Mouse (Mus musculus) liver, embryonic 14.5 days (tissue): ENCODE measurements around the gene Olfr1043. TPM values are rescaled to one million over a fixed set of nuclear protein-coding genes. Genes with fewer than 3 reads are reported as not detected.
"Not testable (repeated sequence)": the region's sequence is repeated elsewhere in the genome, so short reads cannot be mapped to it uniquely, and the experiment has no call there.

Experiments
- ATAC-seq: fragments of 200-750 bp; cut with Nextera tagmentation; 2 replicates; pipeline ENCODE4 v1.8.0; 2017; ENCODE audit warnings: moderate number of reproducible peaks, mild to moderate bottlenecking, moderate library complexity; ENCODE audit not compliant: insufficient read depth
- DNase-seq, 3 experiments: peaks; one replicate each; pipeline ENCODE4 v3.0.0-alpha.2; 2012 to 2013; ENCODE audit warnings: low read depth in 3 of 3, low spot score in 3 of 3
- H3K27ac ChIP-seq: fragments of 300-500 bp; sonication (generic); 2 replicates; pipeline ENCODE4 v1.5.1; 2014; ENCODE audit warnings: moderate library complexity, mild to moderate bottlenecking, control low read depth, inconsistent platforms
- H3K27me3 ChIP-seq: fragments of 300-500 bp; sonication (generic); 2 replicates; pipeline ENCODE4 v1.6.1; 2014; ENCODE audit warnings: mild to moderate bottlenecking, low read length, moderate library complexity; ENCODE audit not compliant: control insufficient read depth, insufficient read depth
- H3K36me3 ChIP-seq: fragments of 300-500 bp; sonication (generic); replicated peaks from 2 replicates; pipeline ENCODE4 v1.6.1; 2014; ENCODE audit warnings: low read depth; ENCODE audit not compliant: control insufficient read depth, insufficient read depth
- H3K4me1 ChIP-seq, 2 experiments: fragments of 200-500 bp in 1 of 2; fragments of 300-500 bp in 1 of 2; sonication (generic) in 1 of 2; replicated peaks; 2 replicates each; pipeline ENCODE4 v1.6.1; 2012 to 2014; ENCODE audit warnings: antibody characterized with exemption in 1 of 2, inconsistent platforms in 1 of 2, low read length in 1 of 2; ENCODE audit not compliant: control insufficient read depth in 2 of 2, insufficient read depth in 2 of 2
- H3K4me2 ChIP-seq: fragments of 300-500 bp; sonication (generic); 2 replicates; pipeline ENCODE4 v1.6.1; 2014; ENCODE audit warnings: low read depth, mild to moderate bottlenecking, control low read depth, moderate library complexity
- H3K4me3 ChIP-seq, 2 experiments: fragments of 200-500 bp in 1 of 2; fragments of 300-500 bp in 1 of 2; sonication (generic) in 1 of 2; 2 replicates each; pipeline ENCODE4 v1.5.1; 2012 to 2014; ENCODE audit warnings: low read depth in 2 of 2, low read length in 2 of 2, mild to moderate bottlenecking in 2 of 2, control low read depth in 1 of 2, inconsistent platforms in 1 of 2, moderate library complexity in 1 of 2; ENCODE audit not compliant: insufficient read depth in 1 of 2
- H3K9ac ChIP-seq: fragments of 300-500 bp; sonication (generic); replicated peaks from 2 replicates; pipeline ENCODE4 v1.6.1; 2014; ENCODE audit warnings: mild to moderate bottlenecking, control low read depth, moderate library complexity
- H3K9me3 ChIP-seq: fragments of 300-500 bp; sonication (generic); 2 replicates; pipeline ENCODE4 v1.6.1; 2016; ENCODE audit warnings: low read length, mixed read lengths; ENCODE audit not compliant: control insufficient read depth
- CTCF ChIP-seq: IDR thresholded peaks from 2 replicates; pipeline ENCODE4 v1.5.1; 2016; ENCODE audit warnings: antibody characterized with exemption, low read depth, control low read depth
- EP300 ChIP-seq: IDR thresholded peaks from 2 replicates; pipeline ENCODE4 v1.6.1; 2016; ENCODE audit warnings: antibody characterized with exemption, low read depth
- WGBS: fragments of 180-500 bp; shearing (Covaris S2); extraction: QIAGEN DNeasy Blood & Tissue Kit; methylation state at CpG from one replicate; pipeline ENCODE4 v1.1.7; 2014; ENCODE audit not compliant: insufficient replicate concordance; 5-methylcytosine and 5-hydroxymethylcytosine counted together
- polyA plus RNA-seq, 2 experiments: library from polyadenylated mRNA; depleted of rRNA in 1 of 2; stranded (reverse) in 1 of 2; unstranded in 1 of 2; fragments of >200 nt; fragmentation: Nextera tagmentation in 1 of 2; extraction: Ambion mirVana in 1 of 2; gene quantifications; 2 replicates each; pipeline versions ENCODE4 v1.2.1 to v1.2.3; 2012 to 2014

Olfr1043 gene
- not detected in 2 replicates for polyA plus RNA-seq (2012; rRNA removed)
- not detected in 2 replicates for polyA plus RNA-seq (2014; fragmentation: Nextera tagmentation; extraction: Ambion mirVana)

- no peak within 1 kb of the TSS for H3K9ac ChIP-seq
- no peaks in the 10 kb centered on the region for H3K4me1 ChIP-seq
- no peaks in the 10 kb centered on the region for H3K27me3 ChIP-seq
- no peaks in the 10 kb centered on the region for H3K36me3 ChIP-seq
- 70% methylated on average over 2 of the region's 2 CpGs for WGBS
- ATAC-seq = no peak
- no peak within 1 kb of the TSS for H3K27ac ChIP-seq
- no peak for DNase-seq
- no peaks in the 10 kb centered on the region for H3K9me3 ChIP-seq
- no peak within 1 kb of the TSS for H3K4me3 ChIP-seq
- no peak for TF ChIP-seq EP300
- TF ChIP-seq CTCF = no peak
- H3K4me2 ChIP-seq = no peak within 1 kb of the TSS
Observed at GRCm38 (mm10) chr2:86167422-86167821, at the start of gene Olfr1043. Gene Olfr1043 (minus strand): TSS chr2:86167522.

GRCm38 (mm10) chr2:86202909-86203308, 35.6 kb upstream of the Olfr1043 start, which contains the start of gene Olfr1045:
Gene Olfr1045 (minus strand): TSS chr2:86203009.
- no peak within 1 kb of the TSS for H3K4me3 ChIP-seq
- H3K9me3 ChIP-seq = no peaks in the 10 kb centered on the region
- no peak within 1 kb of the TSS for H3K4me2 ChIP-seq
- H3K4me1 ChIP-seq = no peaks in the 10 kb centered on the region
- H3K27ac ChIP-seq = no peak within 1 kb of the TSS
- ATAC-seq (no peak), DNase-seq (no peak)
- H3K36me3 ChIP-seq = no peaks in the 10 kb centered on the region
- H3K27me3 ChIP-seq = no peaks in the 10 kb centered on the region
- H3K9ac ChIP-seq = no peak within 1 kb of the TSS
- TF ChIP-seq EP300 (no peak), CTCF (no peak)

- ATAC-seq = no peak
- H3K9me3 ChIP-seq = no peaks in the 10 kb centered on the region
- no peaks in the 10 kb centered on the region for H3K4me1 ChIP-seq
- H3K27me3 ChIP-seq = no peaks in the 10 kb centered on the region
- no peak overlapping the region for H3K4me3 ChIP-seq
- no peak overlapping the region for H3K27ac ChIP-seq
- TF ChIP-seq EP300 = no peak
- no peak for TF ChIP-seq CTCF
- DNase-seq = no peak
- no peak overlapping the region for H3K4me2 ChIP-seq
- H3K36me3 ChIP-seq = no peaks in the 10 kb centered on the region
- 14% methylated on average over 1 of the region's 1 CpGs for WGBS
- H3K9ac ChIP-seq = no peak overlapping the region
Observed at GRCm38 (mm10) chr2:86195863-86196262, 28.5 kb upstream of the Olfr1043 start.

- no peak within 1 kb of the TSS for H3K4me3 ChIP-seq
Observed at GRCm38 (mm10) chr2:86185583-86185982, 18.3 kb upstream of the Olfr1043 start, which contains the start of gene Olfr52. Gene Olfr52 (minus strand): TSS chr2:86185683.

GRCm38 (mm10) chr2:86179950-86180349, 12.6 kb upstream of the Olfr1043 start:
- no peaks in the 10 kb centered on the region for H3K27me3 ChIP-seq
- no peak overlapping the region for H3K9ac ChIP-seq
- no peaks in the 10 kb centered on the region for H3K4me1 ChIP-seq
- ATAC-seq = no peak
- 63% methylated on average over 3 of the region's 3 CpGs for WGBS
- no peak overlapping the region for H3K4me2 ChIP-seq
- H3K27ac ChIP-seq = no peak overlapping the region
- H3K9me3 ChIP-seq = no peaks in the 10 kb centered on the region
- H3K36me3 ChIP-seq = no peaks in the 10 kb centered on the region
- no peak for TF ChIP-seq CTCF
- no peak for TF ChIP-seq EP300
- H3K4me3 ChIP-seq = no peak overlapping the region
- DNase-seq = no peak

More at GRCm38 (mm10) chr2:86185583-86185982, 18.3 kb upstream of the Olfr1043 start, which contains the start of gene Olfr52:
- ATAC-seq (no peak), DNase-seq (no peak)
- no peak within 1 kb of the TSS for H3K4me2 ChIP-seq
- TF ChIP-seq CTCF = no peak
- TF ChIP-seq EP300 = no peak
- no peak within 1 kb of the TSS for H3K27ac ChIP-seq
- H3K36me3 ChIP-seq = no peaks in the 10 kb centered on the region
- no peaks in the 10 kb centered on the region for H3K9me3 ChIP-seq
- H3K4me1 ChIP-seq = no peaks in the 10 kb centered on the region
- H3K9ac ChIP-seq = no peak within 1 kb of the TSS
- no peaks in the 10 kb centered on the region for H3K27me3 ChIP-seq

GRCm38 (mm10) chr2:86177720-86178119, 10.4 kb upstream of the Olfr1043 start, which contains the start of gene Olfr1044:
Gene Olfr1044 (minus strand): TSS chr2:86177820.
- Histone ChIP-seq H3K9me3 (no peaks in the 10 kb centered on the region), H3K9ac (no peak within 1 kb of the TSS), H3K4me1 (no peaks in the 10 kb centered on the region), H3K4me2 (no peak within 1 kb of the TSS), H3K27me3 (no peaks in the 10 kb centered on the region), H3K4me3 (no peak within 1 kb of the TSS), H3K27ac (no peak within 1 kb of the TSS), H3K36me3 (no peaks in the 10 kb centered on the region)
- DNase-seq (no peak), ATAC-seq (no peak)
- TF ChIP-seq EP300 = no peak
- TF ChIP-seq CTCF = no peak

- H3K36me3 ChIP-seq, H3K27me3 ChIP-seq, DNase-seq, H3K9ac ChIP-seq, H3K27ac ChIP-seq, H3K9me3 ChIP-seq, H3K4me1 ChIP-seq, H3K4me3 ChIP-seq, ATAC-seq, H3K4me2 ChIP-seq: not testable (repeated sequence)
- 17% methylated on average over 7 of the region's 7 CpGs for WGBS
Observed at GRCm38 (mm10) chr2:86175422-86175821, 8.1 kb upstream of the Olfr1043 start.
